Mouse (Mus musculus) gastrocnemius, adult 2 months (tissue): ENCODE results near the gene Sik2. TPM values are rescaled to one million over a fixed set of nuclear protein-coding genes. Genes with fewer than 3 reads are reported as not detected.

Source experiments
- DNase-seq: peaks from one replicate; pipeline ENCODE4 v3.0.0; 2022
- H3K27ac ChIP-seq: fragments of 200-600 bp; 2 replicates; pipeline ENCODE4 v1.8.1; 2022; ENCODE audit warnings: mild to moderate bottlenecking
- H3K4me3 ChIP-seq: fragments of 200-600 bp; 2 replicates; pipeline ENCODE4 v1.8.1; 2022; ENCODE audit warnings: mild to moderate bottlenecking, moderate library complexity
- CTCF ChIP-seq: fragments of 200-600 bp; IDR thresholded peaks from 2 replicates; pipeline ENCODE4 v1.8.1; 2022; ENCODE audit warnings: antibody characterized with exemption, mild to moderate bottlenecking, moderate library complexity
- intact Hi-C: fragments of 180-260 bp; cut with DNase I; formaldehyde crosslinking; loops from one replicate; pipeline ENCODE4 v1.15.1; 2025
- total RNA-seq, 2 experiments: library from RNA; stranded (reverse); gene quantifications; 2 replicates each; pipeline ENCODE4 v1.2.3; 2021

Sik2 gene
- total RNA-seq, 2 experiments from 2014 or later: 17.9 to 25.2 TPM

DNA sequence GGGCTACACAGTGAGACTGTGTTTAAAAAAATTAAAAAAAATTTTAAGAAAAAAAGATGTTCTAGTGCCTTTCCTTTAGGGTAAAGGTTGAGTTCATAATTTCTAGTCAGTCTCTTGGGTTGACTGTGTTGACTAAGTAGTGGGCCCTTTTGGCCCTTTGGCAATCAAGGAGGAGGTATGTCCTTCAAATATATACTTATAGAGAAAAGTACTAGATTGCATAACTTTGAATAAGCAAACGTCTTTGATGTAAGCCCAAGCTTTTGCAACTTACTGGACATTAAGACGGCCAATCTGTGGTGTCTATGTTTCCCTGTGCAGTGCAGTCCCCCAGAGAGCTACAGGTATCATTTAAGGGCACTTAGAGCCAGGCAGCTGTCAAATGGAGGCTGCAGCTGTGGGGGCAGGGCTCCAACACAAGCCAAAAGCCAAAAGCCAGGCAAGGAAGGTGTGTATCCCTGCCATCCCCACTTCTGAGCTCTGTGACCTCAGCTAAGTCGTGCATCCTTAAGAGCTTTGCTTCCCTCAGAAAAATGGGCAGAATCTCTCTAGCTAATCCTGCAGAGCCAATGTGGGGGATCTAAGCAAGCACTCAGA, 118.3 kb downstream of the Sik2 start:
- peak; percentile 71 for DNase-seq

DNA sequence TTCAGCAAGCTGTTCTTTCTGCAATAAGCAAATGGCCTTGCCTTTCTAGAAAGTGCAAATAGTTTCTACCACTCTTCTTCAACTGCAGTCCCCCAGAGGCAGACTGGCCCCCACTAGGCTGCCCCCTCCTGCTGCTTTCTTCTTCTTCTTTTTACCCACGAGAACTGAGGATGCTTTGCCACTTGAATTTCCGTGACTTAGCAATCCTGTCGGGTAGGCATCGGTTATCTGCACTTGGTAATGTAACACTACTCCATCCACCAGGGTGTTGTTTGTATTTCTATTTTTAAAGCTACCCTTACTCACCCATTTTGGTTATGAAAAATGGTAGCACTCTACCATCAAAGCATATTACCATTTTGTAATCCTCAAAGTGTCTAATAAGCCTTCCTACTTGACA, 118.9 kb downstream of the Sik2 start:
- DNase-seq: peak; percentile 49
- TF ChIP-seq CTCF: no peak
- H3K27ac ChIP-seq: peak overlapping the region; percentile 92

More for the DNA sequence above, 118.3 kb downstream of the Sik2 start:
- H3K27ac ChIP-seq: peak overlapping the region; percentile 92
- H3K4me3 ChIP-seq: peak overlapping the region; percentile 65; the same call in 1 of the 2 replicates
- no peak for TF ChIP-seq CTCF
- intact Hi-C loops: no loop called here

DNA sequence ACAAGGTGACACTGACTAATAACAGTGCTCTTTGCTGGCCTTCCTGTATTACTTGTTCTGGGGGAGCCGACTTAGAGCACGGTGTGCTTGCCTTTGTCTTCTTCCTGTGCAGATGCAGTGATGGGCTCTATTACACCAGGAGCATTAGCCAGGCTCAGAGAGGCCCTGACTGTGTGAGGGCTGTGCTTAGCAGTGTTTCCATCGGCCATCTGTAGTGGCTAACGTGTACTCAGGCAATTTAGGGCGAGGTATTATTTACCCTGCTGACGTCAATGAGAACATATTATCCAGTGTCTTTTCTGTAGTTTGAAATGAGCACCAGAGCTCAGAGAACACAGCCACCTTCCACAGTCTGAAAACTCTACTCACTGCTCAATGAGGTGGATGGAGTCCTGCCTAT, 119.7 kb downstream of the Sik2 start:
- intact Hi-C loops: no loop called here
- peak overlapping the region; percentile 92 for H3K27ac ChIP-seq
- peak; percentile 64 for DNase-seq

More for the DNA sequence above, 118.9 kb downstream of the Sik2 start:
- H3K4me3 ChIP-seq: peak overlapping the region; percentile 32
- intact Hi-C loops: no loop called here

DNA sequence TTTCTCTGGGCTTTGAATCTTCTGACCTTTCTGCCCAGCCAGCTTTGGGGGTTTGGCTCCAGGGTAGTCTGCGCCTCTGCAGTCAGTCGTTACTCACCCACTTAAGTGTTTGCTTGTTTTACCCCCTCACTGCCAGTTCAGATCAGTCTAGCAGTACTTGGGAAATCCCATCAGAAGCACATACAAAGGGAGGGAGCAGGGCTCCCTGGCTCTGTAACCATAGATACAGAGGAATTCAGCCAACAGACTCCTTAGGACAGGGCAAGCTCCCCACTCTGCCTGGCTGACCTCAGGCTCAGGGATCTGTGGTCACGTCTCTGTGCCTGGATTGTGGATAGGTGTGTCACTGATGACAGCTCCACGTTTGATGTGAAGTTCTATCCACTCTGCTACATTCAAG, 121.5 kb downstream of the Sik2 start:
- intact Hi-C loops: no loop called here
- Histone ChIP-seq H3K4me3 (peak overlapping the region; percentile 26; the same call in 1 of the 2 replicates), H3K27ac (peak overlapping the region; percentile 92)
- no peak for TF ChIP-seq CTCF
- peak; percentile 74 for DNase-seq

More for the DNA sequence above, 119.7 kb downstream of the Sik2 start:
- no peak for TF ChIP-seq CTCF
- H3K4me3 ChIP-seq: peak overlapping the region; percentile 21; the same call in 1 of the 2 replicates

DNA sequence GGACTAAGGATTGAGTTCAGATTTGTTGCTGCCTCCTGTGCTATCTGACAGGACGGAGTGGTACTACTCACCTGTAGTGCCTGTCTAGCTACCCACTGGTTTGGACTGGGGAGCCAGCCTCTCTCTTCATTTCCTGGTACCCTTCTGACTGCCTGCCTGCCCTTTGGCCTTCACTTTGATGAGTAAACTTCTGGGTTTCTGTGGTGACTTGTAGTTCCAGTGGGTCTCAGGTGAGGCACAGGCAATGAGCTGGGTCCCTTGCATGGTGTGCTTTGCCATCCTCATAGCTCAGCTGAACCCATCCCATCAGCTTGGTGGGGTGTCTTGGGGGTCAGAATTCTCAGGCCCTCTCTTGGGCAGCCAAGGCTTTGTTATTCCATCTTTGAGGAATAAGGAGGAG, 122.0 kb downstream of the Sik2 start:
- no peak for TF ChIP-seq CTCF
- Histone ChIP-seq H3K4me3 (peak overlapping the region; percentile 26), H3K27ac (peak overlapping the region; percentile 92)
- intact Hi-C loops: loop anchor here (1.0 kb wide), 1 partner anchor 120 kb away; no protein-coding TSS in a partner anchor
- DNase-seq: no peak

DNA sequence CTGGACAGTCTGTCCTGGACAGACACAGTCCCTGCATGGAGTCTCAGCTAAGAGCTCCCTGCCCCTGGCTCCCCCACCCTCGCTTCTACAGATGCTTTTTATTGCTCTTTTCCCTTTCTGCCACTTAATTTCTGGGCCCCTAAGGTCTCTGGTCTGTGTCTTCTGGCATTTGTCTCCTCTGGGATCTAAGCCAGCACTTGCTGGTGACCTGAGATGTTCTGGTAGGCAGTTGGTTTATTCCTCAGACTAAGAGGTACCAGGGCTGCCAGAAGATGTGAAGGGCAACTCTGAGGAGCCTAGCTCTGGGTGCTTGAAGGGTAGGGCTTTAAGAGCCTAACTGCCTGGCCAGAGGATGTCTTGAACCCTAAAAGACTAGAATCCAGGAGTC, 123.3 kb downstream of the Sik2 start:
- intact Hi-C loops: loop anchor here (2.0 kb wide), 1 partner anchor 29 kb away; no protein-coding TSS in a partner anchor
- peak; percentile 73 for DNase-seq
- H3K27ac ChIP-seq: peak overlapping the region; percentile 92
- TF ChIP-seq CTCF: no peak
- peak overlapping the region; percentile 55 for H3K4me3 ChIP-seq

DNA sequence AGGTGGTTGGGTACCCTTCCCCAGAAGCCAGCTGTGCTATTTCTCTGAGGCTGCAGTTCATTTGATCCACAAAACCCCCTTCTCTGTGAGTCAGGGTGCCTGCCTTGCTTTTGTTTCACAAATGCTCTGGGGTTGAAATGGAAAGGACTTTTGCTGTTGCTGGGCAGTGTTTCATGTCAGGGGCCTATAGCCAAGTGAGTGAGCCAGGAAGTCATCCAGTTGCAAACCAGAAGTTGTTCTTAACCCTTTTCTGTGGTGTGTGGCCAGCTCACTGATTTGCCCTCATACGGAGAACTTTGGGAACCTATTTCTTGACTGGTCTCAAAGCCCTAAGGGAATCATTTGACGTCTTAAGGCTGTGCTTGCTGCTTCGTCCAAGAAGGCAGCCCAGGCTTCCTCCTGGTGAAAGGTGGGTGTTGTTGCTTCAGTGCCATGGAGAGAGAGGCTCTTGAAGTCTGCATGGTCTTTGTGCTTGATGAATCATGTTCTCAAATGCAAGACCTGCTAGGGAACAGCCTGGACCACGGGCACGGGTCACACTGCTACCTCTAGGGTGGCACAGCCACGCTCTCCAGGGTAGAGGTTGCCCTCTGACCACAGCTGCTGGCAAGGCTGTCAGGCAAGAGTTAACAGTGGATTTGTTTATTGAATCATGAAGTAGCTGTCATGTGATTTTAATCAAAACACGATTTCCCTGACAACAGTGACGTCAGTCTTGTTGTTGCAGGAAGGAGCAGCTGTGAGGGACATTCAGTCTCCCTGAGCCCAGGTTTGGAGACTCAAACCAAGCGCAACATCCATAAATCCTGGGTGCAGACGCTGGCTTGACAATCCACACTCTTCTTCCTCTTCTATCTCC, 123.9 kb downstream of the Sik2 start:
- Histone ChIP-seq H3K4me3 (peak overlapping the region; percentile 55), H3K27ac (peak overlapping the region; percentile 92)
- intact Hi-C loops: loop anchor here (2.0 kb wide), 1 partner anchor 28 kb away; no protein-coding TSS in a partner anchor
- TF ChIP-seq CTCF: no peak
- peak; percentile 78 for DNase-seq

DNA sequence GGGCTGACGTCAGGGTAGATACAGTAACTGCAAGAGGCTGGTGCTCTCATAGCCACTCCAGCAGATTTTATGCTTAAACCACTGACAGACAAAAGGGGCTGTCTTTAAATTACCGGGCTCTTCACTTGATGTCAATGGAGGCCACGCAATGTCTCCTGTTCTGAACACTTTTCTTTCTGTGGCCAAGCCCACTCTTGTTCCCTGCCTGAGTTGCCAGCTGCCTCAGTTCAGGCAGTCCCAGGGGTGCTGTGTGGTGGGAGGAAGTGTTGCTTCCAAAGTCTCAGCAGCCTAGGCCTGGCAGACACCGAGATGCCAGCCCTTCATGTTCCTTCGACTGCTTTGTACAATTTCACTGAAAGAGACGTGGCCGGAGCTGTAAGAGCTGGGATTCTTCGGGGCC, 124.8 kb downstream of the Sik2 start:
- TF ChIP-seq CTCF: no peak
- DNase-seq: peak; percentile 59
- Histone ChIP-seq H3K4me3 (peak overlapping the region; percentile 55), H3K27ac (peak overlapping the region; percentile 92)
- intact Hi-C loops: loop anchor here (2.0 kb wide), 1 partner anchor 27 kb away; no protein-coding TSS in a partner anchor

DNA sequence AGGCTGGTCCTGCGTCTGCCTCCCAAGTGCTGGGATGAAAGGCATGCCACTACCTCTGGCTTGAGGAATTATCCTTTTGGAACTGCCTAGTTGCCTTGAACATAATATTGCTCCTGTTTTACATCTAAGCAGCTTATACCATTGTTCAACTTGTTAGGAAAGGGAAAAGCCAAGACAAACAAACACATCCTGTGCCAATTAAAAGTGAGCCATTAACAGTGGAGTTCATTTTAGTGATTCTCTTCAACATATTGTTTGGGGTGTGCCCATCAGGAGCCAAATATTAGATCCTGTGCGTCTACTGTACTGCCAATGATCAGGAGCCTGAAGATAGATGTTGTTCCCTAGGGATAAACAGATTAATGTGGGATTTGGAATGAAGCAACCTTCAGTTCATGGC, 126.7 kb downstream of the Sik2 start:
- Histone ChIP-seq H3K4me3 (no peak overlapping the region), H3K27ac (peak overlapping the region; percentile 92)
- peak; percentile 8 for DNase-seq
- TF ChIP-seq CTCF: no peak
- intact Hi-C loops: no loop called here

DNA sequence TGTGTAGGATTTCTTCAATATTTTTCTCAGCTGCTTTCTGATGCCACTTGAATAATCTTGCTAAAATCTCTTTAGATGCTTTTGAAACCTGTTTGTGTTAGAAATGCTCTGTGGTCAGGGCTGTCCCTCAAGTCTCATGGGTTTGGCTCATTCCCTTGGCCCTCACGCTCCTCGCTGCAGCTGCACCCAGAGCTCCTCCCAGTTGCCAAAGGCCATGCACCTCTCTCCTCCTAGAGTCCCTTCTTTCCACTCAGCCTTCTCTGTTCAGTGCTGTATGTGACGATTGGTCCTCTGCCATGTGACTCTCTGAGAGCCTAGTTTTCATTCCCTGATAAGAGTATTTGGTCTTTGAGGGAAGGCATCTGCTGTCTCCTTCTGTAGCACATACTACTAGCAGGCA, 131.4 kb downstream of the Sik2 start:
- intact Hi-C loops: no loop called here
- DNase-seq: no peak
- Histone ChIP-seq H3K27ac (no peak overlapping the region), H3K4me3 (no peak overlapping the region)
- TF ChIP-seq CTCF: no peak

DNA sequence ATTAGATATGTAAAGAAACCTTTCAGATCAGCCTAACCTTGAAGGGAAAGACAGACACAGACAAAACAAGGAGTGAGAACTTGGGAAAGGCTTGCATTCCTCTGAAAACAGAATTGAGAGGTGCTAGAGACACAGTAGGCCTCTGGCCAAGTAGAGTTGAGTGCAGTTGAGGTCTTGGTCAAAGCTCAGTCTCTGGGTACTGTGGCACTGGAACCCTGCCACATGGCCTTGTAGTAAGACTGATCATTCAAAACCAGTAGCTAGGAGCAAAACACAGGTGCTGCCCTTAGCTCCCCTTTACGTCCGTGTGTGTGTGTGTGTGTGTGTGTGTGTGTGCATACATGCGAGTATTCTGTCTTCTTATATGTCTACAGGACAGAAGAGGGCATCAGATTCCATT, 132.6 kb downstream of the Sik2 start:
- no peak for TF ChIP-seq CTCF
- intact Hi-C loops: no loop called here
- H3K27ac ChIP-seq: no peak overlapping the region
- no peak for DNase-seq
- no peak overlapping the region for H3K4me3 ChIP-seq

DNA sequence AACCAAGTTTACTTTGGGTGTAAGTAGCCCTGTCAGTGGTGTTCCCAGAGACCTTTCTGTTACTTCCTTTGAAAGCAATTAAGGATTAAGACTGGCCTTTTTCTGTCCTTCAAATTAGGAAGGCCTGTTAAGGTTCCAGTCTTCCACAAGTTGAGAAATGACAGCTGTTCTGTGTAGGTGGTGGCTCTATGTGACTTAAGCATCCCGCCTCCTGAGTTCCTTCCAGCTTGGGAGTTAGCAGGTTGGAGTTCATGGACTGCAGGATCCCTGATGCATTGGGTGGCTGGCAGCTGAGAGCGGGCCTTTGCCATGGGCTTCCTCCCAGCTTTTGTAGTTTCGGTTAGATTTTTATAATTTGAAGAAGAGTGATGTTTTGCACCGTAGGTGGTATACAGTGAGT, 133.4 kb downstream of the Sik2 start:
- Histone ChIP-seq H3K4me3 (no peak overlapping the region), H3K27ac (no peak overlapping the region)
- intact Hi-C loops: no loop called here
- no peak for DNase-seq
- no peak for TF ChIP-seq CTCF

DNA sequence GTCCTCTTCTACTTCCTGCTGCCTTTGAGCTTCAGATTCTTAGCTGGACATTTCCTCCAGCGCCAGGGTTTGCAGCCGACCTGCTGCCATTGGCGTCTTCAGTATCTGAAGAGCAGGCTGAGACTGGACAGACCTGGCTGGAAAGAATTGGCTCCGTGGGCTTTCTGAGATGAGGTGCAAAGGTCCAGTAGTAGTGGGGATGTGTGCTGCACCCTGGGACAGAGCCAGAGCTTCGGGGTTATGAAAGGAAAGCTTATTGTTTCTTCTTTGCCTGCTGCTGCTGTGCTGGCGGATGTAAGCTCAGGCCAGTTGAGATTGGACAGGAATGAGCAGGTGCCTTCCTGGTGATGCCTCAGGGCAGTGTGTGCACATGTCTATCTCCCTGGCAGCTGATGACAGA, 134.8 kb downstream of the Sik2 start:
- intact Hi-C loops: no loop called here
- Histone ChIP-seq H3K4me3 (no peak overlapping the region), H3K27ac (no peak overlapping the region)
- no peak for TF ChIP-seq CTCF
- DNase-seq: no peak
